ENCODE assay signal across 8 mouse cellular contexts in the genomic region with DNA sequence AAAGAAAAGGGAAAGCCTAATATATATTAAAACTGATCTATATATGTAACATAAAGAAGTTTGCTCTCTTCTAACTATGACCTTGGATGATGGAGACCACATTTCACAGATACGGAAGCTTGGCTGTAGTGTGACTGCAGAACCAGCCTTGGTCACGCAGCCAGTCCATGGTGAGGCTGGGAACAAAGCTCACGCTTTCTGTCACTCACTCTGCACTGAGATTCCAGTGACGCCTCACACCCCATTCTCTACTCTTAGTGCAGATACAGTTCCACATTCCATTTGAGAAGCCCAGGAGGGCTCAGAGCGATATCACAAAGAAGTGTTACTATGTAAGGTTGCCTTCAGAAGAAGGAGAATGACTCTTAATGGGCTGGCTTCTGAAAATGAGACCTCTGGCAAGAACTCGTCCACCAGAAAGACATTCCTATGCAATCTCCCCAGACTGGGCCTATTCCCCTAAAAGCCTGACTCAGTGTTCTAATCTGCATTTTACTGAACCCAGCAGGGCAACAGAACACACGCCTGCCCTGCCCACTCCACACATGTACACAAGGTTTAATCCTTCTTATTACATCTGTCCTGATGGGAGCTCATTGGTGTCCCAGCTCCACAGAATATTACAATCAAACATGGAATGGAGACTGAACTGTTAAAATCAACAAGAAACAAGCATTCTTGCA. TPM values are rescaled to one million over a fixed set of nuclear protein-coding genes. Genes with fewer than 3 reads are reported as not detected.
DNase-seq lines count a peak whose midpoint lies in the region; ATAC-seq and TF ChIP-seq lines count a peak whose summit lies in the region.

No protein-coding gene starts in this region.

- H3K4me1 ChIP-seq in spleen, adult 2 months (ENCODE audit: control insufficient read depth, insufficient read depth, insufficient read length) = no peaks in the 10 kb centered on the region
- peaks cover 6% of the 10 kb centered on the region for H3K4me1 ChIP-seq in forebrain, embryonic 16.5 days (replicated peaks; ENCODE audit: control insufficient read depth, insufficient read depth, low read length)
- peaks cover 2% of the 10 kb centered on the region for H3K4me1 ChIP-seq in limb, embryonic 15.5 days
- H3K4me1 ChIP-seq in stomach, embryonic 16.5 days (ENCODE audit: control insufficient read depth, insufficient read depth, low read length) = 0 out of 2 replicates have a peak, but pooled peaks cover 12% of the 10 kb centered on the region

- no peaks in the 10 kb centered on the region for H3K36me3 ChIP-seq in spleen, adult 2 months (ENCODE audit: control insufficient read depth, insufficient read depth, low read length)
- no peaks in the 10 kb centered on the region for H3K36me3 ChIP-seq in forebrain, embryonic 16.5 days (ENCODE audit: control insufficient read depth, insufficient read depth)
- peaks cover 8% of the 10 kb centered on the region for H3K36me3 ChIP-seq in limb, embryonic 15.5 days
- H3K36me3 ChIP-seq in stomach, embryonic 16.5 days (ENCODE audit: control insufficient read depth, insufficient read depth, low read length) = 0 out of 2 replicates have a peak, but pooled peaks cover 5% of the 10 kb centered on the region

- no peak for TF ChIP-seq POLR2A in spleen, adult 2 months (IDR thresholded peaks at IDR 0.05; ENCODE audit: low read depth, low read length)

- no peak for ATAC-seq in forebrain, embryonic 16.5 days
- no peak for ATAC-seq in limb, embryonic 15.5 days (ENCODE audit: insufficient number of reproducible peaks, low FRiP score, low TSS enrichment, low read depth)
- no peak for ATAC-seq in stomach, embryonic 16.5 days (ENCODE audit: insufficient read depth, low FRiP score)

- peak overlapping the region; percentile 59 for H3K27ac ChIP-seq in spleen, adult 2 months (ENCODE audit: insufficient read depth, low read length)
- H3K27ac ChIP-seq in forebrain, embryonic 16.5 days (ENCODE audit: low read length) = no peak overlapping the region; the same call in 1 of the 2 replicates
- peak overlapping the region; percentile 77 for H3K27ac ChIP-seq in limb, embryonic 15.5 days
- H3K27ac ChIP-seq in stomach, embryonic 16.5 days (ENCODE audit: low read length) = no peak overlapping the region

- peak overlapping the region; percentile 24 for H3K4me3 ChIP-seq in spleen, adult 2 months (ENCODE audit: extremely low read depth, insufficient read depth, insufficient read length)
- peak overlapping the region; percentile 11; the same call in 1 of the 2 replicates for H3K4me3 ChIP-seq in forebrain, embryonic 16.5 days (replicated peaks; ENCODE audit: low read length)
- H3K4me3 ChIP-seq in limb, embryonic 15.5 days = peak overlapping the region; percentile 48
- H3K4me3 ChIP-seq in stomach, embryonic 16.5 days (replicated peaks; ENCODE audit: low read length) = peak overlapping the region; percentile 30

- no peak for DNase-seq in spleen, adult 2 months (ENCODE audit: low read depth in 1 of 2, low spot score in 2 of 2)
- no peak for DNase-seq in spleen, postnatal 14 days (ENCODE audit: low spot score in 2 of 2)
- no peak for DNase-seq in retina, postnatal 1 day
- DNase-seq in MN1 (ENCODE audit: low spot score) = no peak
- DNase-seq in cerebellum, adult 11 months = no peak

- H3K27me3 ChIP-seq in spleen, adult 2 months (ENCODE audit: control insufficient read depth, insufficient read depth, low read length) = no peaks in the 10 kb centered on the region
- H3K27me3 ChIP-seq in forebrain, embryonic 16.5 days (replicated peaks; ENCODE audit: control insufficient read depth, insufficient read depth, low read length) = no peaks in the 10 kb centered on the region
- H3K27me3 ChIP-seq in limb, embryonic 15.5 days = no peaks in the 10 kb centered on the region
- no peaks in the 10 kb centered on the region for H3K27me3 ChIP-seq in stomach, embryonic 16.5 days (ENCODE audit: control insufficient read depth, insufficient read depth, low read length)

- no peak for TF ChIP-seq CTCF in spleen, adult 2 months (IDR thresholded peaks at IDR 0.05; ENCODE audit: extremely low read depth, insufficient read depth, insufficient read length, insufficient replicate concordance)

- no peak overlapping the region for H3K9ac ChIP-seq in forebrain, embryonic 16.5 days (replicated peaks; ENCODE audit: low read depth, low read length)
- no peak overlapping the region for H3K9ac ChIP-seq in limb, embryonic 15.5 days
- peak overlapping the region; percentile 50 for H3K9ac ChIP-seq in stomach, embryonic 16.5 days (ENCODE audit: low read length)

- H3K9me3 ChIP-seq in forebrain, embryonic 16.5 days (ENCODE audit: control insufficient read depth, low read length) = no peaks in the 10 kb centered on the region
- no peaks in the 10 kb centered on the region for H3K9me3 ChIP-seq in limb, embryonic 15.5 days
- H3K9me3 ChIP-seq in stomach, embryonic 16.5 days (replicated peaks; ENCODE audit: control insufficient read depth, low read length) = no peaks in the 10 kb centered on the region

- H3K4me2 ChIP-seq in forebrain, embryonic 16.5 days (ENCODE audit: low read length) = peak overlapping the region; percentile 20
- H3K4me2 ChIP-seq in limb, embryonic 15.5 days = peak overlapping the region; percentile 48
- peak overlapping the region; percentile 38 for H3K4me2 ChIP-seq in stomach, embryonic 16.5 days (ENCODE audit: low read depth, low read length)

- 82% methylated on average over 7 of the region's 7 CpGs for WGBS in spleen, adult 2 months
- 33% methylated on average over 7 of the region's 7 CpGs for WGBS in forebrain, embryonic 16.5 days
- 24% methylated on average over 7 of the region's 7 CpGs for WGBS in limb, embryonic 15.5 days
- 62% methylated on average over 7 of the region's 7 CpGs for WGBS in stomach, embryonic 16.5 days

RNA-seq across cellular contexts. Expression of a gene that starts 2.8 kb away (rescaled TPM):
- 32.8 and 51.8 TPM in 2 replicates for polyA plus RNA-seq in spleen, adult 2 months (2012; rRNA removed)
- polyA plus RNA-seq in forebrain, embryonic 16.5 days (2015; fragmentation: Nextera tagmentation; extraction: Ambion mirVana) = 28.4 and 33.1 TPM in 2 replicates
- 150 and 174 TPM in 2 replicates for polyA plus RNA-seq in limb, embryonic 15.5 days (2015; fragmentation: Nextera tagmentation; extraction: Ambion mirVana)
- 63.3 and 65.7 TPM in 2 replicates for polyA plus RNA-seq in stomach, embryonic 16.5 days (2015; fragmentation: Nextera tagmentation; extraction: Ambion mirVana)

Comparison
In these comparisons a context has a peak if more than half of its experiments do, and no peak if none do; other contexts are left out.
1. H3K27ac ChIP-seq: peak in spleen, adult 2 months (single experiment) and limb, embryonic 15.5 days (single experiment); none in forebrain, embryonic 16.5 days (single experiment) and stomach, embryonic 16.5 days (single experiment).
2. Peak in every context shown above with its lines, with median percentiles within 50 percentile points of each other: H3K4me3 ChIP-seq and H3K4me2 ChIP-seq.